Mouse (Mus musculus) heart, postnatal 0 days (tissue): ENCODE measurements around the gene Gm20441. TPM values are rescaled to one million over a fixed set of nuclear protein-coding genes. Genes with fewer than 3 reads are reported as not detected.
A peak's percentile ranks its signal among the peaks of the same experiment; 100 is the strongest.
"Not testable (repeated sequence)": the region's sequence is repeated elsewhere in the genome, so short reads cannot be mapped to it uniquely, and the experiment has no call there.

Experiments
- ATAC-seq: fragments of 200-750 bp; cut with Nextera tagmentation; 2 replicates; pipeline ENCODE4 v1.8.0; 2017; ENCODE audit warnings: low read depth, moderate number of reproducible peaks, moderate library complexity; ENCODE audit not compliant: insufficient read depth
- DNase-seq: peaks from one replicate; pipeline ENCODE4 v3.0.0-alpha.2; 2016; ENCODE audit warnings: low spot score
- H3K27ac ChIP-seq: fragments of 300-500 bp; sonication (generic); 2 replicates; pipeline ENCODE4 v1.5.1; 2014; ENCODE audit warnings: low read depth, mild to moderate bottlenecking
- H3K27me3 ChIP-seq: fragments of 300-500 bp; sonication (generic); 2 replicates; pipeline ENCODE4 v1.6.1; 2014; ENCODE audit warnings: low read length, mixed read lengths; ENCODE audit not compliant: control insufficient read depth, insufficient read depth
- H3K36me3 ChIP-seq: fragments of 300-500 bp; sonication (generic); replicated peaks from 2 replicates; pipeline ENCODE4 v1.6.1; 2014; ENCODE audit warnings: low read length, mixed read lengths; ENCODE audit not compliant: control insufficient read depth, insufficient read depth
- H3K4me1 ChIP-seq: fragments of 300-500 bp; sonication (generic); 2 replicates; pipeline ENCODE4 v1.6.1; 2014; ENCODE audit warnings: antibody characterized with exemption; ENCODE audit not compliant: control insufficient read depth, insufficient read depth
- H3K4me2 ChIP-seq: fragments of 300-500 bp; sonication (generic); 2 replicates; pipeline ENCODE4 v1.6.1; 2014; ENCODE audit warnings: low read depth, mild to moderate bottlenecking, low read length, moderate library complexity
- H3K4me3 ChIP-seq: fragments of 300-500 bp; sonication (generic); 2 replicates; pipeline ENCODE4 v1.5.1; 2014; ENCODE audit warnings: low read depth, low read length
- H3K9ac ChIP-seq: fragments of 300-500 bp; sonication (generic); replicated peaks from 2 replicates; pipeline ENCODE4 v1.6.1; 2014; ENCODE audit warnings: low read depth, low read length, mixed read lengths
- H3K9me3 ChIP-seq: fragments of 300-500 bp; sonication (generic); replicated peaks from 2 replicates; pipeline ENCODE4 v1.6.1; 2016; ENCODE audit warnings: low read length; ENCODE audit not compliant: control insufficient read depth
- CTCF ChIP-seq: IDR thresholded peaks from 2 replicates; pipeline ENCODE4 v1.5.1; 2016; ENCODE audit warnings: antibody characterized with exemption, control low read depth, low read depth
- EP300 ChIP-seq: IDR thresholded peaks from 2 replicates; pipeline ENCODE4 v1.6.1; 2016; ENCODE audit warnings: antibody characterized with exemption, low read depth
- WGBS: fragments of 180-500 bp; shearing (Covaris S2); extraction: QIAGEN DNeasy Blood & Tissue Kit; methylation state at CpG from one replicate; pipeline ENCODE4 v1.1.7; 2014; 5-methylcytosine and 5-hydroxymethylcytosine counted together
- polyA plus RNA-seq: library from polyadenylated mRNA; unstranded; fragments of >200 nt; fragmentation: Nextera tagmentation; extraction: Ambion mirVana; gene quantifications from 2 replicates; pipeline ENCODE4 v1.2.1, GENCODE M21; 2015
- total RNA-seq: library from RNA; depleted of rRNA; stranded (reverse); fragments of >200 nt; gene quantifications from 2 replicates; pipeline ENCODE4 v1.2.3, GENCODE M21; 2014; ENCODE audit warnings: low replicate concordance

Gene Gm20441
- total and polyA plus RNA-seq, 2 experiments from 2014 or later: not detected

DNA sequence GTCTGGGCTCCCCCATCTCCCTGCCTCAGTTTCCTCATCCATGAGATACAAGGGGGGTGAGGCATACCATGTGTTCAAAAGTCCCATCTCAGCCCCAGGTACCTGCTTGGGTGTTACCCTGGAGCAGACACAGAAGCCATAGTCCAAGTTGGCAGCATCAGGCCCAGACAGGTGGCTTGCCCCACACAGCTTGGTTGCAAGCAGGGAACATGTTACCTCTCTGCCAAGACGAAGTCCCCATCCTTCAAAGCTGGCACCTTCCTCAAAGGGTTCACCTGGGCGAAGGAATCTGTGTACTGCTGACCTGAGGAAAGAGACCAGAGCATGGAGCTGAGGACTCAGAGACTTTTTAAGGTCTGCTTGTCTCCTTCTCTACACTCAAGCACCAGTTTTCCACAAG lies 2.9 kb downstream of the Gm20441 start:
- ATAC-seq (no peak), DNase-seq (no peak)
- no peak overlapping the region for H3K27ac ChIP-seq
- H3K27me3 ChIP-seq: peaks cover 12% of the 10 kb centered on the region; the same call in 1 of the 2 replicates
- H3K36me3 ChIP-seq: no peaks in the 10 kb centered on the region
- H3K9me3 ChIP-seq: peaks cover 9% of the 10 kb centered on the region
- H3K4me2 ChIP-seq: no peak overlapping the region
- H3K9ac ChIP-seq: no peak overlapping the region
- no peak for TF ChIP-seq EP300
- no peak for TF ChIP-seq CTCF
- 63% methylated on average over 2 of the region's 2 CpGs for WGBS
- H3K4me1 ChIP-seq: 0 out of 2 replicates have a peak, but pooled peaks cover 5% of the 10 kb centered on the region
- H3K4me3 ChIP-seq: no peak overlapping the region

DNA sequence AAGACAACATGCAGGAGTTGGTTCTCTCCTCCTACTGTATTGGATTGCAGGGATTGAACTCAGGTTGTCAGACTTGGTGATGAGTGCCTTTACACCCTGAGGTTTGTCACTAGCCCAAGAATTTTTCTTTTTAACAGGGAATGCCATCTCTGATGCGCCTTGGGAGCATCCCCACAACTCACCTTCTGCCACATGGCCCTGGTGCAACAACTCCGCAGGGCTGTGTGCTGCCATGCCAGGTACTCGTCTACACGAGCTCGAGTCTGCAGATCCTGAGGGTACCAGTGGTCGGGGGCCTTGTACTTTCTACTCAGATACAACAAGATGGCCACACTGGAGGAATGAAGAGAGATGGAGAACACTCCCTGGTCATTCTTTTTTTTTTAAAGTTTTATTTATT lies 4.2 kb downstream of the Gm20441 start:
- no peak for ATAC-seq
- TF ChIP-seq EP300: no peak
- no peak for TF ChIP-seq CTCF
- Histone ChIP-seq H3K9ac (no peak overlapping the region), H3K4me1 (peaks cover 12% of the 10 kb centered on the region), H3K9me3 (peaks cover 9% of the 10 kb centered on the region), H3K36me3 (no peaks in the 10 kb centered on the region), H3K4me2 (no peak overlapping the region), H3K27me3 (0 out of 2 replicates have a peak, but pooled peaks cover 7% of the 10 kb centered on the region), H3K4me3 (no peak overlapping the region), H3K27ac (no peak overlapping the region)
- DNase-seq: no peak
- WGBS: 75% methylated on average over 6 of the region's 6 CpGs

DNA sequence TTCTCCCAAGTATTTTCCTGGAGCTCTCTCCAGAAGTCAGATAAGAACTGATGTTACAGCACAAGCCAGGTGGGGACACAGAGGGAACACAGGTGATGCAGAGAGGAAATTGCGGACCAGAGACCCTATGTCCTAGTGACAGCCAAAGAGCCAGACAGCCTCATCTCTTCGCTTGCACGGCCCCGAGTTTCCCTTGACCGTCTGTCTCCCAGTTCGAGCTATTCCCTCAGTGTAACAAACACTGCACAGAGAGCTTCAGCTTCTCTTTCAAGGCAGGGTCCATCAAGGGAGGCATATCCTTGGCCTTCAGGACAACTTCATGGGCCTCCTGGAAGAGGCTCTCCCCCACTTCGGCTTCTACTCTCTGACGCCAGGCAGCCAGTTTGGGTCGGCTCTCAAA lies 6.2 kb downstream of the Gm20441 start:
- H3K4me3 ChIP-seq: no peak overlapping the region
- H3K27me3 ChIP-seq: 0 out of 2 replicates have a peak, but pooled peaks cover 2% of the 10 kb centered on the region
- H3K4me2 ChIP-seq: no peak overlapping the region
- DNase-seq (no peak), ATAC-seq (no peak)
- H3K9ac ChIP-seq: no peak overlapping the region
- peaks cover 8% of the 10 kb centered on the region for H3K4me1 ChIP-seq
- H3K27ac ChIP-seq: no peak overlapping the region
- no peaks in the 10 kb centered on the region for H3K36me3 ChIP-seq
- no peak for TF ChIP-seq CTCF
- TF ChIP-seq EP300: no peak
- WGBS: 82% methylated on average over 9 of the region's 9 CpGs
- H3K9me3 ChIP-seq: peaks cover 9% of the 10 kb centered on the region

DNA sequence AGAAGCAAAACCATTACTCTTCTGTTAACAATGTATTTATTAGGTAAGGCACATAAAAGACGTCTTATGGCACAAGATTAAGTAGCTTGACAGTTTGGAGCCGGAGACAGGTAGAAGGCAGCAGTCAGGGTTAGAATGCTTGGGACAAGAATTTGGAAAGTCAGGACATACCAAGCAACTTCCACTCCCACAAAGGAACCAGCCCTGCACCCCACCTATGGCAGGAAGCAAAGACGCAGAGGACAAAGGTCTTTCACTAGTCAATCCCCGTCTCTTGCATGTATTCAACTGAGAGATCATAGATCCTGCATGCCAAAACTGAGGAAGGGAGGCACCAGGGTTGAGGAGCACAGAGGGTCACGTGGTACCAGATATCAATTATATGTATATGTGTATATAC lies 6.7 kb downstream of the Gm20441 start:
- 89% methylated on average over 5 of the region's 5 CpGs for WGBS

DNA sequence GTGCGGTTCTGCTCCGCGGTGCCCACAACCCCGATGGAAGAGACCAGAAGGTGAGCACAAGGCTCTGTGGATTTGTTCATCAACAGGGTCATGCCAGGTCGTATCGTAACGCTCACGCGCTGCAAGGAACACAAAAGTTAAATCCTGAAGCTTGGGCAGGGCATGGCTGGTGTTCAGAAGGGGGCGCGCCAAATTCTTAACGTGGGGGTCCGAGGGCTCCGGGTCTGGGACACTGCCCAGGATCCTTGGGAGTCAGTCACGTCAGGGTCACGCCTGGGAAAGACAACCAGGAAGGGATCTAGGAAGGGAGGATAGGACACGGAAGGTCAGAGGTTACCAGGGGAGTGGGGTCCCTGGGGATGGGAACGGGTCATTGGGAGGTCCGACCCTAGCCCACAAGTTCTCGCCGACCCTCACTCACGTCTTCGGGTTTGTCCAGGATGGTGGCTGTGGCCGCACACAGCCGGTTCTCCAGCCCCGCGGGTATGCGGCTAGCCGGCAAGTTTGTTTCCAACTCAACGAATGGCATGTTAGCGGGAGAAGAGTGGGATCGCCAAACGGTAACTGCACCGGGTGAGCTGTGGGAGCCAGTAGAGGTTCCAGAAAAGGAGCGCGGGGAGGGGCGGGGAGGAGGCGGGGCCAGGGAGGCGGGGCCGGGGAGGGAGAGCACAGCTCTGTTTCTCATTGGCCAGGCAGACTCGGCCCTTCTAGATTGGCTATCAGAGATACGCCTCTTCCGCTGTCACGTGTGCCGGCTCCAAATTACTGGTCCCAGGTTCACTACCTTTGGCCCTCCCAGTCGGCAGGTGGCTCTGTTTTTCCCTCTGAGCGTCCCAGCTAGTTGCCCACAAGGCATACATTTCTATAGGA lies 7.7 kb downstream of the Gm20441 start, which contains the start of gene Ddt:
Gene Ddt (minus strand): TSS at position 620 of the 870 bp plus-strand sequence.
- peaks cover 8% of the 10 kb centered on the region for H3K4me1 ChIP-seq
- under 1% methylated on average over 47 of the region's 47 CpGs for WGBS
- H3K36me3 ChIP-seq: no peaks in the 10 kb centered on the region
- H3K4me2 ChIP-seq: peak within 1 kb of the TSS; percentile 99
- no peaks in the 10 kb centered on the region for H3K9me3 ChIP-seq
- peak within 1 kb of the TSS; percentile 67 for H3K4me3 ChIP-seq
- ATAC-seq (peak; percentile 96), DNase-seq (peak; percentile 93)
- H3K9ac ChIP-seq: peak within 1 kb of the TSS; percentile 66
- H3K27ac ChIP-seq: no peak within 1 kb of the TSS
- TF ChIP-seq CTCF (peak; percentile 21; the same call in 1 of the 2 replicates), EP300 (0 out of 2 replicates have a peak, but pooled peaks have one; percentile 40)
- H3K27me3 ChIP-seq: no peaks in the 10 kb centered on the region

More for the DNA sequence above, 6.7 kb downstream of the Gm20441 start:
- no peak overlapping the region for H3K27ac ChIP-seq
- no peak for DNase-seq
- no peak overlapping the region for H3K9ac ChIP-seq
- H3K27me3 ChIP-seq: no peaks in the 10 kb centered on the region
- H3K4me3 ChIP-seq: no peak overlapping the region
- peaks cover 9% of the 10 kb centered on the region for H3K9me3 ChIP-seq
- TF ChIP-seq CTCF (no peak), EP300 (no peak)
- H3K36me3 ChIP-seq: no peaks in the 10 kb centered on the region
- ATAC-seq: no peak
- peaks cover 8% of the 10 kb centered on the region for H3K4me1 ChIP-seq
- H3K4me2 ChIP-seq: no peak overlapping the region

DNA sequence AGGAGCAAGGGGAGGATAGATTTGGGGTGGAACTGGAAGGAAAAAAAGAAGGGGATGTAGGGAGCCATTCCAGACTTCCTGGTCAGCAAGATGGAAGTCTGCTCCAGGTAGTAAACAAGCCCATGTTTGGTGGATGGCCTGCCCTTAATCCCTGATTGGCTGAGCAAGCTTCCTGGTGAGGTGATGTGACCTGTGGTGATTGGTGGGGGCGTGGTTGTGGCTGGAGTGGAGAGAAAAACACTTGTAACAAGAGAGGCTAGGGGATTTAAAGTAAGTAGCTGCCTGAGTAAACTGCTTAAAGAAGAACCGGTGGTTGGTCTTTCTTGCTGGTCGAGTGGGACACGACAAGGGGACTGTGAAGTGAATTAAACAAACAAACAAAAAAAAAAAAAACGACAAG lies 13.0 kb downstream of the Gm20441 start:
- H3K9ac ChIP-seq, H3K4me1 ChIP-seq, H3K36me3 ChIP-seq, H3K27me3 ChIP-seq, ATAC-seq, H3K27ac ChIP-seq, DNase-seq, H3K9me3 ChIP-seq, H3K4me2 ChIP-seq, H3K4me3 ChIP-seq: not testable (repeated sequence)
- WGBS: 21% methylated on average over 5 of the region's 5 CpGs
